Mouse (Mus musculus): ENCODE data around the gene Casq1. TPM values are rescaled to one million over a fixed set of nuclear protein-coding genes. Genes with fewer than 3 reads are reported as not detected.
A peak's percentile ranks its signal among the peaks of the same experiment; 100 is the strongest.
"Not testable (repeated sequence)": the region's sequence is repeated elsewhere in the genome, so short reads cannot be mapped to it uniquely, and the experiment has no call there.

Casq1 gene
- total RNA-seq (2021) = 1,000 to 10,000 TPM; 4,749 to 5,131 TPM
- long read RNA-seq, experiment 1, transcript Casq1-201 (11 exons, 1,847 nt) = major isoform, 4,905 of 5,684 reads
- long read RNA-seq, experiment 1, transcript Casq1-202 (5 exons, 990 nt) = minor isoform, 10 of 5,684 reads
- long read RNA-seq, experiment 1, partial matches to known transcripts = 517 of 5,684 reads
- long read RNA-seq, experiment 1, other reads (novel, unspliced or antisense) = 252 of 5,684 reads
- long read RNA-seq, experiment 2, transcript Casq1-201 (11 exons, 1,847 nt) = major isoform, 5,852 of 6,599 reads
- long read RNA-seq, experiment 2, transcript Casq1-202 (5 exons, 990 nt) = minor isoform, 10 of 6,599 reads
- long read RNA-seq, experiment 2, partial matches to known transcripts = 449 of 6,599 reads
- long read RNA-seq, experiment 2, other reads (novel, unspliced or antisense) = 288 of 6,599 reads

DNA sequence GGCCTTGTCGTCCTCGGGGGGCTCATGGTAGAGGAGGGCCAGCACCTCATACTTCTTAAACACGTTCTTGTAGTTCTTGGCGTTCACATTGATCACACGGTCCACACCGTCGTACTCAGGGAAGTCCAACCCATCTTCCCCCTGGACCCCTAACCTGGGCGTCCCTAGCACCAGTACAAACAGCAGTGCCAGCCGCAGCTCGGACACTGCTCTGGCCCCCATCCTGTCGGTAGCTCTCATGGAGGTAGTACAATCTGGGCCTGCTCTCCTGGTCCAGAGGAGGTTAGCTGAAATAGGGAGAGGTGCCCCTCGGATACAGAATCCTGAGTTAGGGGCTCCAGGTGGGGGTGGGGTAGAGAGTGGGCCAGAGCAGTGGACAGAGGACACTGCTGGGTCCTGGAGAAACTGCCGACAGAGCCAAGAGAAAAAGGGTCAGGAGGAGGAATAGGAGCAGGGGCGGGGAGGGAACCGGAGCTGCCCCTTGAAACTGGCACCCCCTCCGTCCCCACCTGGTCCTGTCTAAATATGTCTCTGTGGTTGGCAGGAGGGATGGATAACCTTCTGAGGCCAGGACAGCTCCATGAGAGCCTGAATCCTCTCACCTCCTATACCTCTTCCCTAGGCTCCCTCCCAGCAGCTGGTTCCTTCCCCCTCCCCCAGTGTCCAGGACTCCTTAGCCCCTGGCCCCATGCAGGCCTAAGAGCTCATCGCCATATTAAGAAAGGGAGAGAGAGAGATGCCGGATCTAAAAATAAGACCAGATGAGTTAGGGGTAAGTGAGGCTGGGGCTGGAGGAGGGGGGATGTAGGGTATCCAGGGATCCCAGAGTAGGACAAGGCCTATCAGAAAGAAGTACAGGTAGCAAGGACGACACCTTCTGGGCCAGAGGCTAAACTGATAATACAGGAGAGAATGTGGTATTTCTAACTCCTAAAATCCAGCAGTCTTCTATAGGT is at the start of gene Casq1:
TSS of gene Casq1 (minus strand) at position 418 of the 956 bp plus-strand sequence.
- no peak for DNase-seq
- intact Hi-C loops (cut with DNase I) = loop anchor here (1.0 kb wide), 1 partner anchor 24 kb away; no protein-coding TSS in a partner anchor

DNA sequence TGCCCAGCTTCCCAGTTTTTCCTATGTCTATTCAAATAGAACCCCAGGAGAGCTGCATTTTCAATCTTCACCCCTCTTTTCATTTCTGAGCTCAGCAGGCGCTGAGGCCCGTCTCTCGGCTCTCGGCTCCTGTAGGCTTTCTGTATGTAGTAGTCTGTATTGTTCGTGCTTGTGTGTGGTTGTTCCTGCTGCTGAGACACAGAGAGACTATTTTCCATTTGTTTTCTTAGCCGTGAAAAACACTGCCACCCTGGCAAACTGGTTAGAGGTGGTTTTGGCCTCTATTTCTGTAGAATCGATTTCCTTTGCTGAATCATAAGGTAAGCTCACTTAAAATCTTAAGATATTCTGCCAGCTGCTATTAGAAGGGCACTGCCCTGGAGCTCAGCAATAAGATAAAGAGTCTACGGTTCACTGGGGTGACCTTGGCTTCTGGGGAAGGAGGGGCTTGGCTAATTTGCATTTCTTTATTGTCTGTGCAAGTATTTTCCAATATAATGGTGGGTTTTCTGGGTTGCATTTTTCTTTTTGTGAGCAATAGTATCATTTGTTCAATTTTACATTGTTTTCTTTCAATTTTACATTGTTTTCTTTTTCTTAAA is 41.9 kb upstream of the Casq1 start, which contains the start of gene Igsf8:
TSS of gene Igsf8 (plus strand) at position 165 of the 602 bp plus-strand sequence.
- DNase-seq = no peak
- intact Hi-C loops (cut with DNase I) = no loop called here

DNA sequence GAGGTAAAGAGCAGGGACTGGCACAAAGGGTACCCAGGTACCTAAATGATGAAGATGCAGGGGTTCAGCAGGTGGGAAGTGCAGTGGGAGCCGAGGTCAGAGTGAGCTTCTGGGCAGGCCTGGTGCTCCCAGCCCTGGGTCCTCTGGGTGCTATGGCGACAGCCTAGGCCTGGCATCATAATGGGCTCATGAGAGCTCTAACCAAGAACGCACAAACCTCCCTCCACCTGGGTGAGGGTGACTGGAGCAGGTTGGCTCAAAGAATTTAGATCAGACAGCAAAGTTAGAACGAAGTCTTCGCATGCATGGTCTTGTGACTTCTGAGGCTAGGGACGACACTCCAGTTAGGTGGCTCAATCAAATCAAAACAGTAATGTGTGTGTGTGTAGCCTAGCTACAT is 38.6 kb upstream of the Casq1 start, which contains the start of gene Atp1a4:
TSS of gene Atp1a4 (minus strand) at position 101 of the 400 bp plus-strand sequence.
- DNase-seq = no peak
- intact Hi-C loops (cut with DNase I) = no loop called here

DNA sequence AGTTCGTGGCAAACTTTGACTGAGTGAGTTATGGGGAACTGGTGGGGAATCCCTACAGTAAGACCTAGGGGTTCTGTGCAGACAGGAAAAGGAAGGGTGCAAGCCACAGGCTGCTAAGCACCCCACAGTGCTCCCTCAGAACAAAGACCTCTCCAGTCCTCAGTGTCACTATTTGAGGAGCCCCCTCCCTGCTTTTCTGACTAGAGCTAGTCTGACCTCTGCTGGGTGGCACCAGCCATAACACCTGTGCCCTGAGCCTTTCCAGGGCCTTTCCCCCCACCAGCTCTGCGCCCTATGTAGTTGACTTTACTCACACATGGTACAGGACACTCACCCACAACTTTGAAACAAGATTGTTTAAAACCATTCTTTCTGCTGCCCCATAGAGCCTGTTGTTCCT is 28.0 kb upstream of the Casq1 start:
- DNase-seq = peak in 1 of 2 experiments; percentile 23
- intact Hi-C loops (cut with DNase I) = loop anchor here (5.0 kb wide), 4 partner anchors 40 to 100 kb away; partner anchors contain the start of genes Dcaf8 and Pea15a

DNA sequence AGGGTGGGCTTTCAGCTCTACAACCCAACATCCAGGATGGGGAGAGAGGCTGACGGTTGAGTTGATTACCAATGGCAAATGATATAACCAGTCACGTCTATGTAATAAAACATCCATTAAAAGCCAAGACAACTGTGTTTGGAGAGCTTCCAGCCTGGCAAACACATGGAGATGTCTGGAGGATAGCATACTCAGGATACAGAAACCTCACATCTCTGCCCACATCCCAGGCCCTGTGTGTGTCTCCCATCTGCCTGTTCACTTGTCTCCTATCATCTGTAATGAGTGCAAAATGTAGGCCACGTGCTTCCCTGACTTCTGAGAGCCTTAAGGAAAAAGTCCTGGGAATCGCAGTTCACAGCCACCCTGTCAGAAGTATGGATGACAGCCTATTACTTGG is 27.5 kb upstream of the Casq1 start:
- DNase-seq = no peak
- intact Hi-C loops (cut with DNase I) = loop anchor here (5.0 kb wide), 4 partner anchors 40 to 100 kb away; partner anchors contain the start of genes Dcaf8 and Pea15a

DNA sequence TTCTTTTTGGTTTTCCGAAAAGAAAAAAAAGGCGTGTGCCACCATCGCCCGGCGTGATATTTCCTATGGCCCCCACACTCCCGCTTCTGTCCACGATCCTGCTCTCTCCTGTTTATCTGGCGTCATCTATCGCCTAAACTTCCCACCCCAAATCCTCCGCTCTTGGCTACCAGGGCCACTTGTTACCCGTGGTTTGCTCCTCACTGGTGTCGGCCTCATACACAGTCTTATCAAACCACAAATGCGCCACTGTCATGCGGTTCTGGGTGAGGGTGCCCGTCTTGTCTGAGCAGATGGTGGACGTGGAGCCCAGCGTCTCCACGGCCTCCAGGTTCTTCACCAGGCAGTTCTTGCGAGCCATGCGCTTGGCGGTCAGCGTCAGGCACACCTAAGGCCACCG is 25.0 kb upstream of the Casq1 start:
- DNase-seq = not testable (repeated sequence)
- intact Hi-C loops (cut with DNase I) = loop anchor here (5.0 kb wide), 4 partner anchors 37 to 97 kb away; partner anchors contain the start of genes Dcaf8 and Pea15a

DNA sequence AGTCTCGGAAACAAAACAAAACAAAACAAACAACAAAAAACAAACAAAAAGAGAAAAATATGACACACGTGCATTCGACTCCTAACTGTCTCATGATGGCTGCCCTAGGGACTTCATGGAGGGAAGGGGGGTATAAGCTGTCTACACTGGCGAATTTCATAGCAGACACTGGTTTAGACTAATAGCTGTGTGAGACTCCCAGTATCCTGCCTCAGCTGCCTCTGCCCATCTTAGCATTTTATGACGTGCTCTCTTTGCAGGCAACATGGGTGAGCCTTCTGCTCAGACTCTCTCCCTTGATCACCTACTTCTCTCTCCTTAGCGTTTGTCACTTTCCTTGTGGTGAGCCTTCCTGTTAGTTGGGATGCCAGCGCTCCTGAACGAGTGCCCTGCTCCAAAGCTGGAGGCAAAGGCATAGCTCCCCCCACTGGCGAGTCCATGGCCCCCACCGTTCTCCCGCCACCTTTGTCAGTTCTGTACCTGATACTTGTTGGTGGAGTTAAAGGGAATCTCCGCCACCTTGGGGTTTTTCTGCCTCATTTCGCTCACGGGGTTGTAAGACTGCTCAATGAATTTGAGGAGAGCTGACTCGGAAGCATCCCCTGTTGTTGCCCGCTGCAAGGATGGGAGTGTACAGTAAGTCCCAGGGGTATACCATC is 24.0 kb upstream of the Casq1 start:
- intact Hi-C loops (cut with DNase I) = loop anchor here (1.0 kb wide), 1 partner anchor 24 kb away; the partner anchor contains the start of gene Casq1
- DNase-seq = peak; percentile 52 to 53

DNA sequence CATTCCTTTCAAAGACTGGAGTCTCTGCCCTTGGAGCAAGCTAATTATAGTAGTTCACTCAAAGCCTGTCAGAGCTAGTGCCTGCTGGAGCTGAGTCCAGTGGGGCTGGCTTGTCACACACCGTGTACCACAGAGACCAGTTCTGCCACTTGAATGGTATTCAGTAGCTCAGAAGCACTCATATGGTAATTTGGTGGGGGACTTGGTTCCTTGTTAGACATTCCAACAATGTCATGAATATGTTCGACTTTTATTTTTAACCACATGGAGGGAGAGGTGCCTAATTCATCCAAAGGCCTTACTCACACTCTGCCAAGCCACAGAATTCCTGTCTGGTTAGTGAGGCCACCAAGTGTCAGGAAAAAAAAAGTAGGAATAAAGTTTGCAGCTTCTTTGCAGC is 22.7 kb upstream of the Casq1 start:
- DNase-seq = no peak
- intact Hi-C loops (cut with DNase I) = no loop called here

DNA sequence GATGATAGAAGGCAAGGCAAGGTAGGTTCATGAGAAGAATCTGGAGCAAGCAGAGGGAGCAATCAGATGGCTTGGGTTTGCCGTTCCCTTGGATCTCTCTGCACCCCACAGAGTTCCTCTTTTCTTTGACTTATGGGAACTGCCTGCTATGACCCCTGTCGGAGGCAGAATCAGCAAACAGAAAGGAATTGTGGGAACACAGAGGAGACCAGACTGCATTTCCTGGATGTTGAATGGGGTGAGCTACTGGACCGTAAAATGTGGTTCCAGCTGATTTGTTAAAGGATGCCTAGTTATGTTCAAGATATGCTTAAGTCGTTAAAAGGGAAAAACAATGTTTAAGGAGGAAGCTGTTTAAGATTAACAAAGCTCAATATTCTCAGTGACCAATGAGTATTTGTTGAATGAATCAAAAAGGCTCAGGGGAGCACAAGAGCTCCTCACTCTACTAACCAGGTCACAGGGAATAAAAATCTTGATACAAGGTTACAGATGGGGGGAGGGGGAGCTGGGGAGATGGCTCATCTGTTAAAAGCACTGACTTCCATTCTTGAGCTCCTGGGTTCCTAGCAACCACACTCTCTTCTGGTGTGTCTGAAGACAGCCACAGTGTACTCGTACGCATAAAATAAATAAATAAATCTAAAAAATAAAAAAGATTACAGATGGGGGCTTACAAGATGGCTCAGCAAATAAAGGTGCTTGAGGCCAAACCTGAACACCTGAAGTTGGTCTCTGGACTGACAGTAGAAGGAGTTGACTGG is 21.5 kb upstream of the Casq1 start:
- no peak for DNase-seq
- intact Hi-C loops (cut with DNase I) = no loop called here

DNA sequence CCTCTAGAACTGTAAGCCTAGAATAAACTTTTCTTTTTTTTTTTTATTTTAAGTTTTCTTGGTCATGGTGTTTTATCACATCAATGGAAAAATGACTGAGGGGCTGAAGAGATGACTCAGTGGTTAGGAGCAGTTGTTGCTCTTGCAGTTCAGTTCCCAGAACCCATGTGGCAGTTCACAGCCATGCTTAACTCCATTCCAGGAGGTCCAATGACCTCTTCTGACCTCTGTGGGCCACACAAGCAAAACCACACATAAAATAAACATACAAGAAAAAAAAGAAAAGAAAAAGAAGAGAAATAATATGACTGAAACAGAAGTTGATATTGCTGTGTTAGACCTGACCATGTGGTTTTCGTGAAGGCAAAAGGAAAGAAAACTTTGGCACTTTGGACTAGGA is 9.5 kb upstream of the Casq1 start:
- DNase-seq = no peak
- intact Hi-C loops (cut with DNase I) = no loop called here

DNA sequence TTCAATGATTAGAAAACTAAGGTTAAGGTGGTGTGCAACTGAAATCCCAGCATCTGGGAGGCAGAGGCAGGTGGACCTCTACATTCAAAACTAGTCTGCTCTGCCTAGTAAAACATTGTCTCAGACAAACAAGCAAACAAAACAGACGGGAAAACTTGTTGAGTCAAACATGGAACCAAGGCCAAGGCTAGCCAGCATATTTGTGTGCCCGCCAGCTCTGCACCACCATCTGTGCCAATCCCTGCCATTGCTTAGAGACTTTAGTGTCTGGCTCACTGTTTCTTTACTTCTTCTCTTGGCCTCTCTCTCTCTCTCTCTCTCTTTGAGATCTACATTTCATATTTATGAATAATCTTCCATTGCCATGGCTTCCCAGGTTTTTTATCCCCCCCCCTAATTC is 8.5 kb upstream of the Casq1 start:
- no peak for DNase-seq
- intact Hi-C loops (cut with DNase I) = no loop called here

DNA sequence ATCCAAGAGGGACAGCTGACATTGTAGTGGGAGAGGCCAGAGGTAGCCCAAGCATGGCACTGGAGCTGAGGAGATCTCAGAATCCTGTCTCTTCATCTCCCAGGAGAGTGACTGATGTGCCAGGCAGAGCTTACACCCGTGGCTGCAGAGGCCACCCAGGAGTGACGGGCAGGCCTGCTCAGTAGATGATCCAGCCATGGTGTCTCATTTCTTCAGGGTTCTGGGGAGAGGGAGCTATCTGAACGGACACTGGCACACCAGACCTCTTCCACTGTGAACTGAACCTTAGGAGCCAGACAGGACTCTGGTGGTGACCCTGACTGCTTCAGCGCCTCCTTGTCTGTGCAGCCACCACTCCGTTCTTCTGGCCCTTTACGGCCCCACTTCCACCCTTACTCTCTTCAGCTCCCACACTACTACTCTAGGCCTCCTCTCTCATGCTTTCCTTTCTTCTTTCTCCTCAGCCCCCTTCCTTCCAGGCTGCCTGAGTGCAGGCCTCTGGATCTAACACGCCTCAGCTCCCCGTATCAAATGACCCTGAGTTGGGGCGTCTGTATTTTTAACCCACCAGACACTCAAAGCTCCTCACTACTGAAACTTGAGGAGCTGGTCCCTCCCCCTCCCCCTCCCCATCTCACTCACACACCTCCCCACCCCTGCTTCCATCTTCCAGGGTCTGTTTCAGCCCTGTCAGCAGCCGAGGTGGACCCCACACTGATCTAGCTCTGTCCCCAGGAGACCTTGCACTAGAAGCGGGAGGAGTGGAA is 1.8 kb upstream of the Casq1 start:
- intact Hi-C loops (cut with DNase I) = no loop called here
- DNase-seq = peak in 1 of 2 experiments; percentile 56

DNA sequence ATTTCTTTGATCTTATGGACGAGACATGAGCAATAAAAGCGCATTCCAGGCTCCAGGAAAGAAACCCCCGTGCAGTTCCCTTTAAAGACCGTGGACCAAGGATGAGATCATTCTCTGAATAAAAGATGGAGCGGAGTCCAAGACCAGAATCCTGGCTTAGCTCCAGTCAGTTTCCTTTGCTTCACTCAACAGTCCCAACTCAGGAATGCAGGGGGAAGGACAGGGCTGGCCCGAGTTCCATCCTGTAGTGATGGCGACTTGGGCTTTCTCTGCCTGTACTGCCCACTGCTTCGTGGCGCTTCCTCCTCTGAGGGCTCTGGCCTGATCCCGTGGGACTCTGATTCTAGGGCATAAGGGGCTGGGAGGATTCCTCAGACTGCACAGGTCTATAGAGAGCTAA is 746 bp upstream of the Casq1 start:
- intact Hi-C loops (cut with DNase I) = no loop called here
- peak; percentile 70 to 76 for DNase-seq

DNA sequence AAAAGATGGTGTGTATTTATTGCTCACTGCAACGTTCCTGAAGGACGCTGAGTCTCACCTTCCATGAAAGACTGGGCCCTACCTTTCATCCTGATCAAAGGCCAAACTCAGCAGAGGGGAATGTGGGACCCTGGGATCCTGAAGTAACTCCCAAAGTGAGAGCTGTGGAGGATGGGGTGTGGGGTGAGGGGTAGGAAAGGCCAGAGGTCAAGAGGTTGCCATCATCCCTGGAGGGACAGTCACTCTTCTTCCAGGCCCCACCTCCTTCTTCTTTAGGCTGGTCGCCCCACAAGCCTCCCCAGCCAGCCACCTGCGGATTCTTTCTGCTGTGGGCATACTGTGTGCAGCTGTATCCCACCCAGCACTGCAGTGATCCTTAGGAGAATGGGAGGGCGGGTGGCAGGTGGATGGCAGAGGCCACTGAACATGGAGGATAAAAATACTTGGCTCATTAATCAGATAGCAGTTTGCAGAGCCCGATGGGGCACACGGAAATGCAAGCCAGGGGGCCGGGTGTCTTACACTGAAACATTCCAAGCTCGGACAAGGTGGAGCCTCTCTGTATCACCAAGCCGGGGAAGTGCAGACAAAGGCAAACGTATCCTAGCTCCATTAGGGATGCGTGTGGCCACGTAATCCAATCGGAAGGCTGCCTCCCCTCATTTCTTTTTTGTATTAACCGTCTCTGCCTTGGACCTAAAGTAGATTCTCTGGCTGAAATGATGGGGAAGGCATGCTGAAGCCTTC is 1.3 kb downstream of the Casq1 start:
- intact Hi-C loops (cut with DNase I) = no loop called here
- no peak for DNase-seq

DNA sequence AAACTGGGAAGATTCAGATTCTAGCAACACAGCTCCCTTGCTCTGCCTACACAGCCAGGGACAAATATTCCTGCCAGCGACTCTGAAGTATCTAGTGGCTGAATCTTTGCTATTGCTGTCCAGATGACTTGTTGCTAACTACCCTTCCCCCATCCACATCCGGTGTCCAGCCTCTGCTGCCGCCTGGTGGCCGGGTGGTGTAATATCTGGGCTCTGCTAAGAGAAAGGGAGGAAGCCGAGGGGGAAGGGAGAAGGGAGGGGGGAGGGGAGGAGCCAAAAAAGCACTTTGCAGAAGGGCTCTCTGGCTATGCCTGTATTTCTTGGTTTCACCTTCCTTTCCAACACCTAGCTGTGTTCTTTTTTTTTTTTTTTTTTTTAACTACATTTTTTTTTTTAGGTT is 2.5 kb downstream of the Casq1 start:
- DNase-seq = peak; percentile 94
- intact Hi-C loops (cut with DNase I) = no loop called here

DNA sequence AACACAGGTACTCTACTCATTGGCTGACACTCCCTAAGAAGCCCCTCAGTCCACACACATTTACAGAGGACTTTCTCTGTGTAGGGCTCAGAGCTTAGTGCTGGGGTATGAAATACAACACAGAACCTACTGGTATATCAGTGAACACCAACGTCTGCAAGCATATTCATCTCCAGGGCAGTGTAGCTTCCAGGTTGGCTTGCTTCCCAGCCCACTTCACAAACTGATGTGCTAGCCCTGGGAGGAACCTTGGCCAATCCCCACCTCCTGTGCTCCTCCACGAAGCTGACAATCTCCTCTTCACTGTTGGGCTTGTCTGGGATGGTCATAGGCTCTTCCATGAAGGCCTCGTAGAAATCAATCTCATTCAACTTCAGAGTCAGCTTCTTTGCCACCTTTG is 4.9 kb downstream of the Casq1 start:
- intact Hi-C loops (cut with DNase I) = no loop called here
- DNase-seq = no peak

DNA sequence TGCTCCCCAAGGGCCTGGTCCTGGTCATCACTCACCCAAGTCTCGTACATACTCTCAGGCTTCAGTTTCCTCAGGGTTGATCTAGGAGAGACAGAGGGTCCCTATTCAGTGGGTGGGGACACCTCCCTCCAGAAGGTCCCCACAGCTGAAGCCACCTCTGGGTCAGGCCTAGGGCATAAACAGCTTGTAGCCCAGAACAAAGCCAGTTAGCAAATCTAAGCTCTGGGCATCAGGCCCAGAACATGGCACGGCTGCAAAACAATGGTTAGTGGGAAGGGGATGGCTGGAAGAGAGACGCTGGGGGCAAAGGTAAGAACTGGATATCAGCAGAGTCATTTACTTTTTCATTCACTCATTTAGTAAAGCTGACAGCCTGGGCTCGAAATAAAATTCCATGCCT is 5.9 kb downstream of the Casq1 start:
- intact Hi-C loops (cut with DNase I) = no loop called here
- DNase-seq = no peak

DNA sequence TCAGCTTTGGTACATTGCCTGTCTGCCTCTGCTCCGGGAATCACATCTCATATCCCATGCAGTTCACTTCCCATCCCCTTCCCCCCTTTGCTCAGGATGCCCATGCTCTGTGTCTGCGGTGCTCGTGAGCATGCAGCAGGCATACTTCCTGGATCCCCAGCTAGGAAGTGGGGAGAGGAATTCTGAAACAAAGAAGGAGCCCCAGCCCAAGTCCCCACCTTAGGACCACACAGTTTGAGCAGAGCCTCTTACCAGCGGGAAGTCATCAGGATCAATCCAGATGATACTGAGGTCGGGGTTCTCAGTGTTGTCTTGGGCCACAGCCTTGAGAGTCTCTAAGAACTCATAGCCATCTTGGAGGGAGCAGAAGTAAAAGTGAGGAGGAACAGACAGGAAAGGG is 6.9 kb downstream of the Casq1 start:
- intact Hi-C loops (cut with DNase I) = no loop called here
- no peak for DNase-seq

All from gastrocnemius, postnatal 36 days (tissue).